In the genomic region with DNA sequence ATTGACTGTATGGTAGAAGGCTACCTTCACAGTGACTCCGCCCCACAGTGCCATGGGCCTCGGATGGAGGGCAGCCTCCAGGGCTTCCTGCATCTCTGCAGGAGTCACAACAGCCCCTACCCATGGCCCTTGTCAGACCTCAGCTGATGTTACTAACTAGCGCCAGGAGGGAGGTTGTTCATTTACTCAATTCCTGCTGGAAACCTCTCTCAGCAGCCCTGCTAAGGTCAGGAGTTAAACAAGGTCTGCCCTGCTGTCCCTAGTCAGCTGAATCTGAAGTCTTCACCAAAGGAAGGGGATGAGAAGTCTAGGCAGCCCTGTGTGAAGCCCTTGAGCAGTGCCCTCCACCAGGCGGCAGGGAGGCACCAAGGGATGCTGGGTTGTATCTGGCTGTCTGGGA, we compare ENCODE assay signal across 26 mouse cellular contexts.
DNase-seq lines count a peak whose midpoint lies in the region; ATAC-seq lines count a peak whose summit lies in the region.
"Had no signal": no experiment of that assay in that cellular context is flagged by ENCODE, and none has a peak within 500 bp of the region (broad histone marks: within the 10 kb centered on the region; RNA-seq: fewer than 3 reads in every experiment).

No protein-coding gene starts in this region.

- peak; percentile 12 for DNase-seq in kidney, adult 18-20 months
- DNase-seq in kidney, postnatal 4 days: no peak
- DNase-seq in kidney, adult 9 months: peak; percentile 45
- peak; percentile 42 to 59 for DNase-seq in kidney, postnatal 36 days
- no peak for DNase-seq in urinary bladder, postnatal 25 days (ENCODE audit: low spot score)
- DNase-seq: adrenal gland, adult 2 months; adrenal gland, postnatal 14 days; cerebellum, adult 11 months; cerebellum, adult 2 months; cerebellum, adult 9-11 months; cerebellum, postnatal 25 days; embryo, embryonic 11 days; gastrocnemius, postnatal 10 days; gastrocnemius, postnatal 36 days; heart, postnatal 10 days; heart, postnatal 36 days had no signal

- H3K4me3 ChIP-seq in kidney, embryonic 16.5 days (ENCODE audit: low read length): no peak overlapping the region
- H3K4me3 ChIP-seq: forebrain, embryonic 10.5 days; forebrain, embryonic 13.5 days; heart, embryonic 12.5 days; heart, embryonic 15.5 days; hindbrain, embryonic 10.5 days; hindbrain, embryonic 13.5 days had no signal

- H3K9me3 ChIP-seq in kidney, embryonic 16.5 days (ENCODE audit: low read length): no peaks in the 10 kb centered on the region
- H3K9me3 ChIP-seq: forebrain, embryonic 10.5 days; forebrain, embryonic 13.5 days; heart, embryonic 12.5 days; heart, embryonic 15.5 days; hindbrain, embryonic 10.5 days; hindbrain, embryonic 13.5 days had no signal

- peaks cover 9% of the 10 kb centered on the region; the same call in 1 of the 2 replicates for H3K4me1 ChIP-seq in kidney, embryonic 16.5 days (ENCODE audit: insufficient read depth, low read length)
- H3K4me1 ChIP-seq: forebrain, embryonic 13.5 days had no signal

- ATAC-seq in kidney, embryonic 16.5 days (ENCODE audit: low FRiP score, low TSS enrichment): 0 out of 2 replicates have a peak, but pooled peaks have one; percentile 24
- ATAC-seq: CD4-positive, CD25-positive, alpha-beta regulatory T cell, adult 4 months; forebrain, embryonic 13.5 days; forebrain, embryonic 16.5 days; hindbrain, embryonic 16.5 days had no signal

- H3K36me3 ChIP-seq in kidney, embryonic 16.5 days (ENCODE audit: insufficient read depth, low read length): no peaks in the 10 kb centered on the region
- H3K36me3 ChIP-seq: forebrain, embryonic 10.5 days; heart, embryonic 12.5 days; heart, embryonic 15.5 days; hindbrain, embryonic 10.5 days; hindbrain, embryonic 13.5 days had no signal

- no peaks in the 10 kb centered on the region for H3K27me3 ChIP-seq in kidney, embryonic 16.5 days (ENCODE audit: insufficient read depth, low read length)
- H3K27me3 ChIP-seq: forebrain, embryonic 13.5 days had no signal

- no peak overlapping the region for H3K9ac ChIP-seq in kidney, embryonic 16.5 days (replicated peaks; ENCODE audit: low read length)
- H3K9ac ChIP-seq: forebrain, embryonic 13.5 days; heart, embryonic 12.5 days; heart, embryonic 15.5 days; hindbrain, embryonic 13.5 days had no signal

- no peak overlapping the region for H3K4me2 ChIP-seq in kidney, embryonic 16.5 days (replicated peaks; ENCODE audit: low read depth, low read length)
- H3K4me2 ChIP-seq: forebrain, embryonic 13.5 days; heart, embryonic 12.5 days; heart, embryonic 15.5 days; hindbrain, embryonic 13.5 days had no signal

- 62% methylated on average over 4 of the region's 4 CpGs for WGBS in kidney, embryonic 16.5 days

- H3K27ac ChIP-seq in kidney, embryonic 16.5 days (ENCODE audit: low read length): no peak overlapping the region
- H3K27ac ChIP-seq: forebrain, embryonic 10.5 days; forebrain, embryonic 13.5 days; heart, embryonic 15.5 days; hindbrain, embryonic 10.5 days; hindbrain, embryonic 13.5 days had no signal

Comparison
In these comparisons a context has a peak if more than half of its experiments do, and no peak if none do; other contexts are left out.
1. DNase-seq: peak in kidney, adult 18-20 months (single experiment), kidney, adult 9 months (single experiment) and kidney, postnatal 36 days (2 of 2); none in kidney, postnatal 4 days (0 of 2) and urinary bladder, postnatal 25 days (single experiment).